Mouse (Mus musculus): ENCODE data around the gene Bnipl. TPM values are rescaled to one million over a fixed set of nuclear protein-coding genes. Genes with fewer than 3 reads are reported as not detected.

Bnipl gene
- not detected in 2 replicates for polyA plus RNA-seq (2021; fragmentation: Nextera tagmentation)
- long read RNA-seq, experiment 1, result 0 reads
- long read RNA-seq, experiment 2, result 0 reads

DNA sequence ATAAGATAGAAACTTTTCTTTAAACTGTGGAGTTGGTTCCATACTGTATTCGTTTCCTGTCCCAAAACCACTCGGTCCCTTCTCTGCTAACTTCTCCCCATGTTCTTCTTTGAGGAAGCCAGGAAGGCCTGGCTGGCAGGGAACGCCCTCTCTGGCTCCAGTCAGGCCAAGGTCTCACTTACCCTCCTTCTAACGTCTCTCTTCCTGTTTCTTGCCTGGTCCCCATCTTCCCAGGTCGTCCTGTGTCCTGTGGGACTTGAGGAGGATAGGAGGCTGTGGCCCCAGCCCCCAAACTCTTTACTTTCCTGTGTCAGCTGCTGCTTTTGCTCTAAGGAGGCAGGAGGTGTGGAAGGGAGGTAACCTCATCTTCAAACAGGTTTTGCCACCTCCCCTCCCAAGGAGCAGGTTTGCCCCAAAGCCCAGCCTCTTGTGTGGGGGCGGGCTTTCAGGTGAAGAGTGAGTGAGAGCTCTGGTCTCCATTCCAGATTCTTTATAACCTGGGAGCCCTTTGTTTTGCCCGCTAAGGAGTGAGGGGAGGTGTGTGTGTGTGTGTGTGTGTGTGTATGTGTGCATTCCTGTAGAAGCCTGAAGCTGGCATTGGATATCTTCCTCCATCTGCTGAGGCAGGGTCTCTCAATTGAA is at the start of gene Bnipl:
Gene Bnipl, minus strand, starts transcription at position 411 of the 642 bp plus-strand sequence.

DNA sequence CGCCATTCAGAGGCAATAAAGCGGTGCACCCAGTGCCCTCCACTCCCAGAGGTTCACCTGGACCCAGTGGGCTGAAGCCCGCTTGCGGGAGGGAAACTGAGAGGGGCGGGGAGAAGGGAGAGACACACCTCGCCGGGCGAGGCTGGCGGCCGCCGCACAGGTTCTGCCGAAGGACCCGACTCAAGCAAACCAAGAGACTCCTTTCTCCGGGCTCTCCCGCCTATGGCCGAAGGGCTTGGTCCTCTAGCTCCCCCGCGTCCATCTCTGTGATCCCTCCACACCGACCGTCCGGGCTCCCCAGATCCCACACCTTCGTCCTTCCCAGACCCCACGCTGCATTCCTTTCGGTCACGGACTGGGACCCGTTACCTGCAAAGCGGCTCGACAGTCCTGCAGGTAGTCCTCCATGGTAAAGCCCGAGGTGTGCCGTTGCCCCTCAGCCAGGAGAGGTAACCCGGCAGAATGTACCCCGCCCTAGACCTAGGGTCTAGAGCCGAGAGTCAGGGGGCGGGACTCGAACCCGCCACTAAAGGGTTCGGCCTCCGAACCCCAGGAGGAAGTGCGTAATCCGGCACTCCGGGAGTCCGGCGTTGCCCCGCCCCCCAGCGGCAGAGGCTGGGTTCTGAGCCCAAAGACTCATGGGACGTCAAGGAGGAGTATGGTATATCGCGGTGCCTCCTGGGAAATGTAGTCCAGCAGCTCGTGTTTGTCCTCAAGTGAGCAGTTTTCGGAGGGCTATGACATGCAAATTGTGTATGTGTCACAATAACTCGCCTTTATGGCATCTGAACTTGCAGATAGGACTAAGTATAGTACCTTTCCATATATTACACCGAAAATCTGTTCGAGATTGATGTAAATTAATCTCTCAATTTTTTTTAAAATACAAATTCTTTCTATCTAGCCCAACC is 30.5 kb upstream of the Bnipl start, which contains the start of the genes Mindy1 and Prune1:
Gene Mindy1, plus strand, starts transcription at position 130 of the 911 bp plus-strand sequence.
Gene Prune1, minus strand, starts transcription at position 861 of the 911 bp plus-strand sequence.

DNA sequence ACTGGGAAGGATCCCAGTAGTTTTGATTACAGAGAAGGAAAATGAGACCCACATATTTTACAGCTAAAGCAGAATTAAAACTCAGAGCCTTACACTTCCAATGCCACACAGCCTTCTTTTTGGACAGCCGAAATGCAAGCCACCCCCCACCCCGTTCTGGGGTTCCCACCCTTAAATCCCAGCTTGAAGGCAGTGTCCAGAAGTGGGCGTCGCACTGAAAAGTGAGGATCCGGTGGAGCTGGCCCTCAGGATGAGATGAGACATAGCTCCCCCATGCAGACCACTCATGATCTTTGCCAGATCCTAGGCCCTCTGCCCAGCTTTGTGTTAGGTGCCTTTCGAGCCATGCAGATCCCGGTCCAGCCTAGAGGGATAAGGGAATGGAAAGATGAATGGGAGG is 9.5 kb downstream of the Bnipl start, which contains the start of gene Gm128:
Gene Gm128, minus strand, starts transcription at position 101 of the 400 bp plus-strand sequence.

DNA sequence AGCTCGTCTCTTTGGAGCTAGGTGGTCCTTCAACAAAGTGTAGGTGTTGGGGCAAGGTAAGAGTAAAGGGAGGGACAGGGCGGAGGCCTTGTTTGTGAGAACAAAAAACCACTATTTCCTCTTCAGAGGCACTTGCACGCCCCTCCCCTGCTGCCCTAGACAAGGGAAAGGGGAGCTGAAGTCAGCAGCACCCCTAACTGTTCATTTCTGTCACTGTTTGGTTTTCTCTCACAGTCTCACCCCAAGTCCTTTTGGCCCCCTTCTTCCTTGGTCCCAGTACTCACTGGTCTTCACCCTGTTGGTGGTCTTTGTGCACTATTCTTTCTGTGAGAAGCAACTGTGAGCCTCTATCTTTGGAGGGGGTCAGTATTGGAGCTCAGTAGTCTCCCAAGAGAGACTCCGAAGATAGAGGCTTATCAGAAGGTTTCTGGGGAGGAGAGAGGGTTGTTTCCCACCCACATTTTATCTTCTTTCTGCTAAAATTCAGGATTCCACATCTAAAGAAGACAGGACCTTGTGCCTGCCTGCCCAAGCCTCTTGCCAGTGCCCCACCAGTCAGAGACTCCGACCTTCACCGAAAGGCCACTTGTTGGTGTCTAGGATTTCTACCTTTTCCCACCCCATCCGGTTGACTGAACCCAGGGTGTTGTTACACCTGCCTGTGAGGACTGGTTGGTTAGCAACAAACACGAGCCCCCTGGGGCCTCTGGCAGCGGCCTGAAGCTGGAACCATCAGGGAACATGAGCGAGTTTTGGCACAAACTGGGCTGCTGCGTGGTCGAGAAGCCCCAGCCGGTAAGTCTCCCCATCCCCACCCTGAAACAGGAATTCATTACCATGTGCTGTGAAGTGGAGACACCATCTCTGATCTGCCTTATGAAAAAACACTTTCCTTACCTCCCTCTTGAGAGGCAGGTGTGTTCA is 19.4 kb downstream of the Bnipl start, which contains the start of gene Mllt11:
Gene Mllt11, minus strand, starts transcription at position 874 of the 924 bp plus-strand sequence.

DNA sequence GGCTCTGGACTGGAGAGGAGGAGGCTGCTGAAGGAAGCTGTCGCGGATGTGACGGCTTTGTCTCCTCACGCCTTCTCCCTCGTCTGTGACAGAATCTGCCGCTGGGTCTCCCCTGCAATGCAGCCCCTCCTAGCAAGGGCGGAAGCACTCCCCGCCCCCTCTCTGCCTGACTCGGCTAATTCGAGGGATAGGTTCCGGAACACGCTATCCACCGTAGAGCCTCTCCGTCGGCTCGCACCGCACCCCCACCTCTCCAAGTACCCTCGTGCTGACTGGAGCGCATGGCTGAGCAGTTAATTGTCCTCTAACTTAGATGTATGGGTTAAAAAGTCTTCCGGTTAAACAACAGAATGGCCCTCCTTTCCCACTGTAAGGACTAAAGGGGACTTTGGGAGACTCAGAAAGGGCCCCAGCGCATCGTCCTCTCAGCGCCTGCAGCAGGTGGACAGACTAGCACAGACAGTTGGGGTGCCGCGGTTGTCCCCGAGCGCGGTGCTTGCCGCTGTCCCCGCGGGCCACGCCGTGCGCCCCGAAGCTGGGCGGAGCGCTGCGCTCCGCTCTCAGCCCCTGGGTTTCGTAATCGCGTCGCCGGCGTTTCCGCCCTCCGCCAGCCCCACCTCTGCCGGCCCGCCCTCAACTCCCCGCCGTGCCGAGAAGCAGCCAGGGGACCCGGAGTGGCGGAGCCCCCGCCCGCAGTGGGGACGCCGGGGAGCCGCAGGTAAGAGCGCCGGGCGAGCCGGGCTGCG is 22.7 kb downstream of the Bnipl start, which contains the start of gene Cdc42se1:
Gene Cdc42se1, plus strand, starts transcription at position 585 of the 746 bp plus-strand sequence.

DNA sequence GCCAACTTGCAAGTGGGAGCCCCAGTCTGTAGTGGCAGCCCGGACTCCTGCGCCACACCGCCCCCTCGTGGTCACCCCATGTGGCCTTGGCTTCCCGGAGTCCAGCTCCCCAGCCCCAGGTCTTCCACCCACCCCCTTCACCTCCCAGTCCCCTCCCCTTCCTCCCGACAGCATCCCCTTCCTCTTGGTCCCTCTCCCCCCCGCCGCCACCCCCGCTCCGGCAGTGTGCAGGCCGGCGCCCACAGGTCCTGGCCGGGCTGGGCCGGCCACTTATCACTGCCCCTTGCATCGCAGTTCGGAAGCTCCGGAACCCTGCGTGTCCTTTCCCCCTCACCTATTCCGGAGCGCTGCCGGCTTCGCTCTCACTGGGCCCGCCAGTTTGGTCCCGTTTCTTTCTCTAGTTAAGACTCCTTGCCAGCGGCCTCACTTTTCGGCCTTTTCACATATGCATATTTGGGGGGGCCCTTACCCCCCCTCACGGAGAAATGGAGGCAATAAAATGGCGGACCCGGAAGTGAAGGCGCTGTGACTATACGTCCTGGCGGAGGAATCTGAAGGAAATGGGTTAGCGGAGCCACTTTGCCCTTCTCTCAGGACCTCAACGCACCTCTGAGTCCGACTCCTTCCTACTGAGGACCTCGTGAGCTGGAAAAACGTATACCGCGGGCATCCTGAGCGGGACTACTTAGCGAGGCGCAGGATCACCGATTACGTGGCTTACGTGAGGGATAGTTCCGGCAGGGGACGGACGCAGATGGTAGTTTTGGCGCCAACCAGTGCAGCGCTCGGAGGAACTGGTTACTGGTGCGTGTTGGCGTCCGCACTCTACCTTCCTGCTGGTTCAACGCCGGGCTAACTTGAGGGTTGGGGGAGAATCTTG is 33.5 kb downstream of the Bnipl start, which contains the start of gene Gabpb2:
Gene Gabpb2, minus strand, starts transcription at position 662 of the 880 bp plus-strand sequence.

Other genes starting within 250 kb of the Bnipl start
- gene Zfp687, start 235.7 kb downstream of the Bnipl start, polyA plus RNA-seq (2021; fragmentation: Nextera tagmentation), result 4.8 and 5.7 TPM in 2 replicates
- 232 and 236 TPM in 2 replicates for gene Psmd4, start 208.6 kb downstream of the Bnipl start, polyA plus RNA-seq (2021; fragmentation: Nextera tagmentation)
- 11.3 and 13.1 TPM in 2 replicates for gene Pip5k1a, start 144.3 kb downstream of the Bnipl start, polyA plus RNA-seq (2021; fragmentation: Nextera tagmentation)
- gene Vps72, start 140.2 kb downstream of the Bnipl start, polyA plus RNA-seq (2021; fragmentation: Nextera tagmentation), result 42.0 and 50.9 TPM in 2 replicates
- gene Tmod4, start 126.7 kb downstream of the Bnipl start, polyA plus RNA-seq (2021; fragmentation: Nextera tagmentation), result 0.41 and 0.44 TPM in 2 replicates
- gene Scnm1, start 117.2 kb downstream of the Bnipl start, polyA plus RNA-seq (2021; fragmentation: Nextera tagmentation), result 58.4 and 58.8 TPM in 2 replicates
- 9.2 and 11.4 TPM in 2 replicates for gene Lysmd1, start 117.1 kb downstream of the Bnipl start, polyA plus RNA-seq (2021; fragmentation: Nextera tagmentation)
- gene Tnfaip8l2, start 108.8 kb downstream of the Bnipl start, polyA plus RNA-seq (2021; fragmentation: Nextera tagmentation), result 2.6 and 3.7 TPM in 2 replicates
- 1.2 and 2.4 TPM in 2 replicates for gene Sema6c, start 90.7 kb downstream of the Bnipl start, polyA plus RNA-seq (2021; fragmentation: Nextera tagmentation)
- gene Gabpb2, start 33.3 kb downstream of the Bnipl start, polyA plus RNA-seq (2021; fragmentation: Nextera tagmentation), result 0.60 and 0.73 TPM in 2 replicates
- 66.2 and 87.2 TPM in 2 replicates for gene Cdc42se1, start 22.5 kb downstream of the Bnipl start, polyA plus RNA-seq (2021; fragmentation: Nextera tagmentation)
- gene Mllt11, start 19.0 kb downstream of the Bnipl start, polyA plus RNA-seq (2021; fragmentation: Nextera tagmentation), result 286 and 302 TPM in 2 replicates
- gene Gm128, start 9.6 kb downstream of the Bnipl start, polyA plus RNA-seq (2021; fragmentation: Nextera tagmentation), result 0.06 and 0.23 TPM in 2 replicates
- gene Mindy1, start 30.2 kb upstream of the Bnipl start, polyA plus RNA-seq (2021; fragmentation: Nextera tagmentation), result 19.7 and 19.9 TPM in 2 replicates
- 12.4 and 16.6 TPM in 2 replicates for gene Prune1, start 30.9 kb upstream of the Bnipl start, polyA plus RNA-seq (2021; fragmentation: Nextera tagmentation)
- 0.15 and 0.19 TPM in 2 replicates for gene Anxa9, start 56.0 kb upstream of the Bnipl start, polyA plus RNA-seq (2021; fragmentation: Nextera tagmentation)
- gene Cers2, start 63.6 kb upstream of the Bnipl start, polyA plus RNA-seq (2021; fragmentation: Nextera tagmentation), result 45.4 and 46.9 TPM in 2 replicates
- 7.9 and 9.7 TPM in 2 replicates for gene Setdb1, start 106.0 kb upstream of the Bnipl start, polyA plus RNA-seq (2021; fragmentation: Nextera tagmentation)
- gene 4930558C23Rik, start 151.6 kb upstream of the Bnipl start, polyA plus RNA-seq (2021; fragmentation: Nextera tagmentation), result not detected in 2 replicates
- gene Arnt, start 183.2 kb upstream of the Bnipl start, polyA plus RNA-seq (2021; fragmentation: Nextera tagmentation), result 3.4 and 3.8 TPM in 2 replicates
- gene Ctsk, start 248.1 kb upstream of the Bnipl start, polyA plus RNA-seq (2021; fragmentation: Nextera tagmentation), result 2.5 and 2.8 TPM in 2 replicates

Data from layer of hippocampus, adult 6 months (tissue).